Mouse (Mus musculus): ENCODE measurements around the gene Prph2. TPM values are rescaled to one million over a fixed set of nuclear protein-coding genes. Genes with fewer than 3 reads are reported as not detected.

Gene Prph2
- polyA plus RNA-seq, 1 experiment from 2014 or later, result not detected

- Histone ChIP-seq H3K4me2 (ENCODE audit: low read depth, low read length, severe bottlenecking) (no peak overlapping the region), H3K9me3 (ENCODE audit: control insufficient read depth, low read length) (no peaks in the 10 kb centered on the region), H3K4me1 (replicated peaks; ENCODE audit: control insufficient read depth, insufficient read depth, low read length) (no peaks in the 10 kb centered on the region), H3K9ac (ENCODE audit: low read length) (no peak overlapping the region), H3K27me3 (ENCODE audit: control insufficient read depth, insufficient read depth, low read length) (no peaks in the 10 kb centered on the region), H3K36me3 (ENCODE audit: control insufficient read depth, insufficient read depth, low read length) (peaks cover 8% of the 10 kb centered on the region; the same call in 1 of the 2 replicates), H3K27ac (ENCODE audit: low read depth, low read length) (no peak overlapping the region), H3K4me3 (ENCODE audit: low read depth, low read length) (no peak overlapping the region)
- DNase-seq (ENCODE audit: low spot score), result no peak
- ATAC-seq (replicated peaks; ENCODE audit: low FRiP score), result no peak
- 85% methylated on average over 3 of the region's 3 CpGs for WGBS
These were observed 51.9 kb downstream of the Prph2 start for GRCm38 (mm10) chr17:46962153-46962552.

- 95% methylated on average over 13 of the region's 13 CpGs for WGBS
- no peak overlapping the region for H3K9ac ChIP-seq (ENCODE audit: low read length)
- ATAC-seq (replicated peaks; ENCODE audit: low FRiP score) (no peak), DNase-seq (ENCODE audit: low spot score) (no peak)
- no peak overlapping the region for H3K4me2 ChIP-seq (ENCODE audit: low read depth, low read length, severe bottlenecking)
- no peak overlapping the region for H3K27ac ChIP-seq (ENCODE audit: low read depth, low read length)
- no peaks in the 10 kb centered on the region for H3K4me1 ChIP-seq (replicated peaks; ENCODE audit: control insufficient read depth, insufficient read depth, low read length)
- no peaks in the 10 kb centered on the region for H3K27me3 ChIP-seq (ENCODE audit: control insufficient read depth, insufficient read depth, low read length)
- no peaks in the 10 kb centered on the region for H3K9me3 ChIP-seq (ENCODE audit: control insufficient read depth, low read length)
- peaks cover 11% of the 10 kb centered on the region; the same call in 1 of the 2 replicates for H3K36me3 ChIP-seq (ENCODE audit: control insufficient read depth, insufficient read depth, low read length)
- H3K4me3 ChIP-seq (ENCODE audit: low read depth, low read length), result no peak overlapping the region
These were observed 52.9 kb downstream of the Prph2 start for GRCm38 (mm10) chr17:46963186-46963585.

GRCm38 (mm10) chr17:46966892-46967291, 56.6 kb downstream of the Prph2 start:
- no peak overlapping the region for H3K4me3 ChIP-seq (ENCODE audit: low read depth, low read length)
- no peak overlapping the region for H3K4me2 ChIP-seq (ENCODE audit: low read depth, low read length, severe bottlenecking)
- no peaks in the 10 kb centered on the region for H3K27me3 ChIP-seq (ENCODE audit: control insufficient read depth, insufficient read depth, low read length)
- ATAC-seq (replicated peaks; ENCODE audit: low FRiP score) (no peak), DNase-seq (ENCODE audit: low spot score) (no peak)
- 94% methylated on average over 14 of the region's 14 CpGs for WGBS
- H3K4me1 ChIP-seq (replicated peaks; ENCODE audit: control insufficient read depth, insufficient read depth, low read length), result no peaks in the 10 kb centered on the region
- H3K9ac ChIP-seq (ENCODE audit: low read length), result no peak overlapping the region
- no peak overlapping the region for H3K27ac ChIP-seq (ENCODE audit: low read depth, low read length)
- H3K36me3 ChIP-seq (ENCODE audit: control insufficient read depth, insufficient read depth, low read length), result peaks cover 10% of the 10 kb centered on the region; the same call in 1 of the 2 replicates
- no peaks in the 10 kb centered on the region for H3K9me3 ChIP-seq (ENCODE audit: control insufficient read depth, low read length)

DNA sequence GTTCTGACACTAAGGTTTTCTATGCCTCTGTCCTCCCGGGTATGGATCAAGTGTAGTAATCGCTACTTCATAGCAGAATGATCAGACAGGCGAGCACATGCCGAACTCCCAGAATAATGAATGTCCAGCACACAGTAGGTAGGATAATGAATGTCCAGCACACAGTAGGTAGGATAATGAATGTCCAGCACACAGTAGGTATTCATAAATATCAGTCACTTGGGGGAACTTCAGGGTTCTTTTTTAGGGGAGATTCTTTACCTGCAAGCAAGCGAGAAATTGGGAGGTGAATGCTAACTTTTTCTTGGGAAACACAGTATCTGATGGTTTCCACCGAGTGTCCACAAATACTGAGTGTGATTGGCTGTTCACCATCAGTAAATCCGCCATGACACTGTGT, 62.3 kb downstream of the Prph2 start:
- Histone ChIP-seq H3K9me3 (ENCODE audit: control insufficient read depth, low read length) (no peaks in the 10 kb centered on the region), H3K4me3 (ENCODE audit: low read depth, low read length) (no peak overlapping the region), H3K4me1 (replicated peaks; ENCODE audit: control insufficient read depth, insufficient read depth, low read length) (no peaks in the 10 kb centered on the region), H3K27me3 (ENCODE audit: control insufficient read depth, insufficient read depth, low read length) (no peaks in the 10 kb centered on the region), H3K9ac (ENCODE audit: low read length) (no peak overlapping the region), H3K27ac (ENCODE audit: low read depth, low read length) (no peak overlapping the region), H3K36me3 (ENCODE audit: control insufficient read depth, insufficient read depth, low read length) (peaks cover 15% of the 10 kb centered on the region), H3K4me2 (ENCODE audit: low read depth, low read length, severe bottlenecking) (no peak overlapping the region)
- 94% methylated on average over 7 of the region's 7 CpGs for WGBS
- ATAC-seq (replicated peaks; ENCODE audit: low FRiP score), result no peak
- no peak for DNase-seq (ENCODE audit: low spot score)

Other genes starting within 250 kb of the Prph2 start
- 61.0 and 64.1 TPM in 2 replicates for gene Rrp36, start 236.1 kb upstream of the Prph2 start, polyA plus RNA-seq (2014; fragmentation: Nextera tagmentation; extraction: Ambion mirVana)
- gene Mea1, start 231.7 kb upstream of the Prph2 start, polyA plus RNA-seq (2014; fragmentation: Nextera tagmentation; extraction: Ambion mirVana), result 167 and 187 TPM in 2 replicates
- gene Klhdc3, start 229.5 kb upstream of the Prph2 start, polyA plus RNA-seq (2014; fragmentation: Nextera tagmentation; extraction: Ambion mirVana), result 117 and 129 TPM in 2 replicates
- gene Ppp2r5d, start 205.3 kb upstream of the Prph2 start, polyA plus RNA-seq (2014; fragmentation: Nextera tagmentation; extraction: Ambion mirVana), result 140 TPM in 2 replicates
- 21.4 and 22.7 TPM in 2 replicates for gene Pex6, start 199.0 kb upstream of the Prph2 start, polyA plus RNA-seq (2014; fragmentation: Nextera tagmentation; extraction: Ambion mirVana)
- 0.36 and 0.80 TPM in 2 replicates for gene Gnmt, start 181.3 kb upstream of the Prph2 start, polyA plus RNA-seq (2014; fragmentation: Nextera tagmentation; extraction: Ambion mirVana)
- 61.2 and 61.8 TPM in 2 replicates for gene Cnpy3, start 158.2 kb upstream of the Prph2 start, polyA plus RNA-seq (2014; fragmentation: Nextera tagmentation; extraction: Ambion mirVana)
- gene Ptcra, start 146.7 kb upstream of the Prph2 start, polyA plus RNA-seq (2014; fragmentation: Nextera tagmentation; extraction: Ambion mirVana), result 0.35 and 0.44 TPM in 2 replicates
- 53.7 and 57.5 TPM in 2 replicates for gene 2310039H08Rik, start 137.8 kb upstream of the Prph2 start, polyA plus RNA-seq (2014; fragmentation: Nextera tagmentation; extraction: Ambion mirVana)
- 178 and 189 TPM in 2 replicates for gene Rpl7l1, start 127.8 kb upstream of the Prph2 start, polyA plus RNA-seq (2014; fragmentation: Nextera tagmentation; extraction: Ambion mirVana)
- 6.8 and 7.2 TPM in 2 replicates for gene Bicral, start 52.0 kb upstream of the Prph2 start, polyA plus RNA-seq (2014; fragmentation: Nextera tagmentation; extraction: Ambion mirVana)
- 62.3 and 65.3 TPM in 2 replicates for gene Tbcc, start 19.8 kb upstream of the Prph2 start, polyA plus RNA-seq (2014; fragmentation: Nextera tagmentation; extraction: Ambion mirVana)
- gene Ubr2, start 100.1 kb downstream of the Prph2 start, polyA plus RNA-seq (2014; fragmentation: Nextera tagmentation; extraction: Ambion mirVana), result 20.4 and 21.2 TPM in 2 replicates

Data from forebrain, embryonic 11.5 days (tissue).